Mouse (Mus musculus) left cerebral cortex, adult 8-10 months (tissue): ENCODE data around the gene Tmprss11c. TPM values are rescaled to one million over a fixed set of nuclear protein-coding genes. Genes with fewer than 3 reads are reported as not detected.
"Not testable (repeated sequence)": the region's sequence is repeated elsewhere in the genome, so short reads cannot be mapped to it uniquely, and the experiment has no call there.

Source experiments
- DNase-seq, 2 experiments: peaks; one replicate each; pipeline ENCODE4 v3.0.0; 2022; ENCODE audit warnings: low spot score in 2 of 2
- total RNA-seq, 4 experiments: library from RNA; stranded (reverse); gene quantifications; 2 replicates each; pipeline ENCODE4 v1.2.4; 2022

Tmprss11c gene
- total RNA-seq: not detected

GRCm38 (mm10) chr5:86289208-86289607 lies at the start of gene Tmprss11c:
TSS of gene Tmprss11c (minus strand) at chr5:86289308.
- no peak for DNase-seq

- not testable (repeated sequence) for DNase-seq
Observed at GRCm38 (mm10) chr5:86318018-86318956, 29.2 kb upstream of the Tmprss11c start.

GRCm38 (mm10) chr5:86306116-86306515 lies 17.0 kb upstream of the Tmprss11c start:
- no peak for DNase-seq

DNA sequence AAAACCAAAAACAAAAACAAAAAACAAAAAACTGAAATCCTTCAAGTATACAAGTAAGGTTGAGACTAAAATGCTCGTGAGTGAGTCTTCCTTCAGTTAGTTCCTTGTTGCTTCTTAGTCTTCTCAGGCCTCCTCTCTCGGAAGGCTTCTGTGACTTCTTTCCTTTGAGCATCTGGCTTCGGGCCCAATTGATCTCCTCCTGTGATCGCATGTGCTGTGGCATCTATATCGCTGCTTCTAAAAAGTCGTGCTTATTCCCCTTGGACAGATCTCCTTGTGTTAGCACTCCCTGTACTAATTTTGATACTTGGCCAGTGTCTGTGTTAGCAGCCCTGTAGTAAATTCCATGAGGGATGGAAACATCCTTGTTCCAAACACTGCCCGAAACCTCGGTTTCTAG lies 14.8 kb upstream of the Tmprss11c start:
- DNase-seq: no peak

DNA sequence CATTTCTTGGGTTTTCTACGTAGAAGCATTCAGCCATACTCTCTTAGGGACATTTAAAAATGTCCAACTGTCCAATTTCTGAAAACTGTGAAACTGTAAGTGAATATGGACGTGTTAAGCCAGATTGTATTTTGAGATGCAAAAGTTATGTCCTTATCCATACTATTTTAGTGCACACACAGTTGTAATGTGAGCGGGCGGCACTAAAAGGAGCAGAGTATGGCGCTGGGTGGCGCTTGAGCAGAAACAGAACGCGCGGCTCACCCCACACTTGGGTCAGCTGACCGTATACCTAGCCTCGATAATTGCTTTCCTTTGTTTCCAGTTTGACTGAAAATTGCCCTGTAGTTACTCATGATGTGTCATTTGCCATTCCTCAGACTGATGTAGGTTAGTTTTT lies 42.5 kb downstream of the Tmprss11c start:
- no peak for DNase-seq

DNA sequence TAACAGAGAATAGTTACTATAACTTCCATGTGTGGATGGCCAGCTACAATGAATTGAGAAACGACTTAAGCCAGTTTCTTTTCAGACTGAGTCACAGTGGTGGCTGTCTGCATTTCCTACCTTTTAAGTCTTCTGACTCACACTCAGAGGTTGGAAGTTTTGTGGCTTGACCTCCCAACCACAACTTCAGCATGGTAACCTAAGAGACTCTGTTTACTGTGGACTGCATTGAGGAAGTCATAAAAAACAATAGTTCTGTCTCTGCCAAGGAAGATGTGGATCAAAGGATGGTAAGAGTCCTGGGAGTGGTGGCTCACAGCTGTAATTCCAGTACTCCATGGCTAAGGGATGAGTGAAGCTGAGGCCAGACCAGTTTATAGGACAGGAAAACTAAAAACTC lies 44.2 kb downstream of the Tmprss11c start:
- DNase-seq: no peak

DNA sequence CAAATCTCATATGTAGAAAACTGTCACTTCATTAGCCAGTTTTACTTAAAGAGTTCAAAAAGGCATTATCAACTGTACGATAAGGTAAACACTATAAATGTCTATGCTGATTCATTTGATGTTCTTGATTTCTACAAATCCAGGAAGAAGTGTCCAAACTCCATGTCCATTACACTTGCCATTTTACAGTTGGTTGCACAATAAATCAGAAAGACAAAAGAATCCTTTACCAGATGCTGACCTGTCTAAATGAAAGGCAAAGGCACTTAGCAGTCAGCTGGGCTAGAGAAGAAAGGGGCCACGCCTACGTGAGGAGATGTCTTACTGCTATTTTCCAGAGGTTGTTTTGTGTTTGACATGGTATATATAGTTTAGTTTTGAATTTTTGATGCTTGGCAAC lies 44.8 kb downstream of the Tmprss11c start:
- DNase-seq: no peak

- DNase-seq: no peak
Observed at GRCm38 (mm10) chr5:86227156-86227853, 61.8 kb downstream of the Tmprss11c start.

GRCm38 (mm10) chr5:86197801-86198200 lies 91.3 kb downstream of the Tmprss11c start, which contains the start of gene Gnrhr:
TSS of gene Gnrhr (minus strand) at chr5:86197901.
- DNase-seq: no peak

- DNase-seq: no peak
Observed at GRCm38 (mm10) chr5:86191356-86191755, 97.8 kb downstream of the Tmprss11c start.

- no peak for DNase-seq
Observed at GRCm38 (mm10) chr5:86190770-86191169, 98.3 kb downstream of the Tmprss11c start.

- DNase-seq: no peak
Observed at GRCm38 (mm10) chr5:86190290-86190689, 98.8 kb downstream of the Tmprss11c start.

DNA sequence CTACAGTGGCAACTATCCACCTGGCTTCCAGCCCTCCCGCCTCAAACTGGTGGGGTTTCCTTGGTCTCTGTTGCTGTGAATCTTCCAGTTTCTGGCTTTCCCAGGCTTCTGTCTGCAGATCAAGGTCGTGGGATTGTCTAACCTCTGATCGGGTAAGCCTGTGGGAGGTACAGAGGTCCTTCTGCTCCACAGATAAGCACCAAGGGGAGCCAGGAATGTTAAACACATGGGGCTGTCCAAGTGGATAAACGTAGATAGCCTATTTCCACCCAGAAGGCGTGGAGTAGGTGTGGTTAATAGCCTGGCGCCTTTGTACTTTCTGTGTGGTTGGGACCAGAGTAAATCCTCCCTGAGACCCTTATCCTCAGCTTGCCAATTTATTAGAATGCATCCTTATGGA lies 101.7 kb downstream of the Tmprss11c start:
- no peak for DNase-seq

Other genes starting within 250 kb of the Tmprss11c start
- 10 to 100 TPM; 22.2 to 24.8 (median 23.3) TPM for gene Cenpc1, start 223.7 kb downstream of the Tmprss11c start, total RNA-seq
- gene Stap1, start 217.6 kb downstream of the Tmprss11c start, total RNA-seq: not detected
- gene Uba6, start 116.5 kb downstream of the Tmprss11c start, total RNA-seq: 10 to 100 TPM; 17.0 to 22.2 (median 18.2) TPM
- not detected for gene Gnrhr, start 91.4 kb downstream of the Tmprss11c start, total RNA-seq
- gene Tmprss11d, start 84.1 kb upstream of the Tmprss11c start, total RNA-seq: not detected
- under 1 TPM in 1 of 4 experiments, not detected in 3; 0.46 TPM for gene Tmprss11a, start 179.7 kb upstream of the Tmprss11c start, total RNA-seq
- not detected for gene Tmprss11g, start 229.3 kb upstream of the Tmprss11c start, total RNA-seq